Mouse (Mus musculus) NIH3T3 (cell line): ENCODE measurements at regions not wholly inside any gene's neighbourhood (a gene's known extent, or its start where the extent isn't known, plus 50 kb on each side); places are given as distances from the start of the nearest gene placed in this dataset.
"Not testable (repeated sequence)": the region's sequence is repeated elsewhere in the genome, so short reads cannot be mapped to it uniquely, and the experiment has no call there.

Source experiments
- DNase-seq: peaks from one replicate; pipeline ENCODE4 v3.0.0-alpha.2; 2012; ENCODE audit warnings: low read depth

DNA sequence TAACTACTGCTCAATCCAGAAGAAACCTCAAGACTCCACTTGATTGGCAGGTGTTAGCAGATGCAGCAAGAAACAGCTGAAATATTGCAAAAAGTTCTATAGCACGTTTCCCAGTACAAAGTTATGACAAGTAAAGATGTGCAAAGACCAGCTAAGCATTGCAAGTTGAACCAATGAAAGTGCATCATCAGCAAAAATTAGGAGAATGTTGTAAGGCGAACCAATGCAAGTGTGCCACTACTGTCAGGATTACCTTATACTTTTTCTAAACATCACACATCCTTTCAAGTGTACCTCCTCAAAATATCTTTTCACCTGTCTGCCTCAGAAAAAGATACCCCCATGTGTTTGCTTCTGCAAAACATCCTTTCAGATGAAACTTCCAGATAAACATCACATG lies 244.7 kb downstream of the Slco6d1 start:
- no peak for DNase-seq

GRCm38 (mm10) chr1:98667426-98667825 lies 246.5 kb downstream of the Slco6d1 start:
- not testable (repeated sequence) for DNase-seq

- DNase-seq: no peak
Observed at GRCm38 (mm10) chr1:98667887-98668286, 247.0 kb downstream of the Slco6d1 start.

- DNase-seq: no peak
Observed at GRCm38 (mm10) chr1:98668595-98668994, 247.7 kb downstream of the Slco6d1 start.

DNA sequence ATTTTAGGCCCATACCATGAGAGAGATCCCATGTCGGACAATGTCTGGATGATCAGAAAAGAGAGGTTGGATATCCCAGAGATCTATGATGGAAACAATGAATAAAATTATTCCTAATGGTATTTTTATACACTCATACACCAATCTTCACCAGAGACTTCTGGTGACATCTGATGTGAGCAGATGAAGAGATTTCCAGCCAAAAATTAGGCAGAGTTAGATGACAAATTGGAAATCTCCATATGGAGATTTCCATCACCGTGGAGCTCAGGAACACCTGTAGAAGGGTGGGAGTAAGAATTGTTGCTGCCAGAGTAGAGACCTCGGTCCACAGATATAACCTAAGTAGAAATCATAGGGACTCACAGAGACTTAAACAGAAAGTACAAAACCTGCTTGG lies 257.8 kb downstream of the Slco6d1 start:
- no peak for DNase-seq

DNA sequence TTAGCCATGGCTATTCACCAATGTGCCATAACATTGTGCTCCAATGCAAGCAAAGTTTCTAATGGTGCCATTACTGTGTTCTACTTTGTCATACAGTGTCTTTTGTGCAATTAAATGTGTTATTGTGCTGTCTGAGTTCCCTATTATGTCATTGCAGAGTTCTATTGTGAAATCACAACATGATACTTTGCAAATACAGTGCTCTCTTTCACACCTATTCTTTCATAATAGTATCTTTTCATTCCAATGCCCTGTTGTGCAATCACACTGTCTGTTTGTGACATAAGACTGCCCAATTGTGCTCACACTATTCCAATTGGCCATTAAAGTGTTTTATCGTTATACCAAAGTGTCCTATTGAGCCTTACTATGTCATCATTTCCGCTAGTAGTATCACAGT lies 292.9 kb downstream of the Slco6d1 start:
- no peak for DNase-seq

DNA sequence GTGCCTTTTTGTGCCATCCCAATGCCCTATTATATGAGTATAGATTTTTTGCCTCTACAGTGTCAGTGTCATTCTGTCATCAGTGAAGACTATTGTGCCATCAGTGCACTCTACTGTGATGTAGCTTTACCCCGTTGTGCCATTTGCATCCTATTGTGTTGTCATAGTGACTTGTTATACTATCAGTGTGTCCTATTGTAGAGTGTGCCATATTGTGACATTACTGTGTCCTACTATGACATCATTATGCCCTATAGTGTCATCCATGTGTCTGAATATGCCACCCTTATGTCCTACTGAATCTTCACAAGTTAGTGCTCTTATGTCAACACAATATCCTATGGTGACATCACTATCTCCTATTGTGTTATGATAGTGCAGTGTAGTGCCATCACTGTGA lies 293.4 kb downstream of the Slco6d1 start:
- DNase-seq: no peak

DNA sequence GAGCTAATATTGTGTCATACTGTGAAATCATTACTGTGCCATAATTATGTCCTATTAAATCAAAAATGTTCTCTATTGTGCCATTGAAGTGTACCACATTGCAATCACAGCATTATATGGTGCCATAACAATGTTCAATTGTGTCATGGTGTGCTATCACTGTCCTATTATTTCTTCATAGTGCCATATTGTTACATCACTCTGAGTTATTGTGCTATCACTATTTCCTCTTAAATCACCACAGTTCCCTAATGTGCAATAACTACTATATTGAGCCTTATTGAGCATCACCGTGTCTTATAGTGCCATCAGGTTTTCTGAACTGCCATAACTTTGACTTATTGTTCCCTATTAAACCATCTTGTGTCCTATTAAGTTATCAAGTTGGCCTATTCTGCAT lies 299.7 kb downstream of the Slco6d1 start:
- no peak for DNase-seq

DNA sequence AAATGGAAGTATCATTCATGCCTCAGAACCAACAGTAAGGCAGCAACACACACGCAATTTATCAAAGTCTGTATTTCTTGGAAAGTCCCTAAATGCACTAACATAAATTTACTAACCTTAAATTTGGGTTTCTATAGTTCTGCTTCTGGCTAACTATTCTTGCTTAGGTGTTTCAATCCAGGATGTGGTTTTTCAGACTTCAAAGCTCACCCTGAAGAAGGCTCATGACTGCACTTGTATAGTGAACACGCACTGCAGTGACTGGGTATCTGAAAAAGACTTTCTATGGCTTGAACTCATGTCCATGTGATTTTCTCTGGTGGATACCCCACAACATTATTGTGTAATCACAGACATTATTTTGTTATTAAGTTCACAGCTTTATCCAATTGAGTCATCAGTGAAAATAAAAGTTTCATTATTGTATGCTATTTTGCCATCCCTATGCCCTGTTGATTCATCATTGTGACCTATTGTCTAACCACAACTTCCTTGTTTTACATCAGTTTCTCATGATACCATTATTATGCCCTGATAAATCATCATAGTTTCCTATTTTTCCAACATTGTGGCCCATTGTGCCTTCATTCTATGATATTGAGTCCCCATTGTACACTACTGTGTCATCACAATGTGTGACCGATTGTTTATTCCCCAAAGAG lies 306.6 kb downstream of the Slco6d1 start:
- no peak for DNase-seq

- peak; percentile 6 for DNase-seq
Observed at GRCm38 (mm10) chr1:98748886-98749285, 328.0 kb downstream of the Slco6d1 start.

DNA sequence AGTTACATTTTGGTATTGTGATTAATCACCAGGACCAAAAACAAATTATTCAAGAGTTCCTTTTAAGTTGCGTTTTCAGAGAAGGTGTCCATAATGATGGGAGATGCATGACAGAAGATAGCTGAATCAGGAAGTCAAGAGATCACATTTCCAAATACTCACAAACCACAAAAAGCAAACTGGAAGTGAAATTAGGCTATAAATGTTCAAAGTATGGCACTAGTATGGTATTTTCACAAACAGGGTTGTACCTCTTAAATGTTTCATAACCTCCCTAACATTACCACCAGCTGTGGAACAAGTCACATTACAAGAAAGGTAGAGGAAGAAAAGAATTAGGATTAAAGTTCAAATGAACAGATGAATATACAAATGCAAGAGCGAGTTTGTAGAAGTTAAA lies 367.6 kb downstream of the Slco6d1 start:
- DNase-seq: no peak

- DNase-seq: no peak
Observed at GRCm38 (mm10) chr1:98793320-98793719, 372.4 kb downstream of the Slco6d1 start.

- DNase-seq: no peak
Observed at GRCm38 (mm10) chr1:98812543-98812942, 391.6 kb downstream of the Slco6d1 start.

GRCm38 (mm10) chr1:98813990-98814389 lies 393.1 kb downstream of the Slco6d1 start:
- DNase-seq: no peak

DNA sequence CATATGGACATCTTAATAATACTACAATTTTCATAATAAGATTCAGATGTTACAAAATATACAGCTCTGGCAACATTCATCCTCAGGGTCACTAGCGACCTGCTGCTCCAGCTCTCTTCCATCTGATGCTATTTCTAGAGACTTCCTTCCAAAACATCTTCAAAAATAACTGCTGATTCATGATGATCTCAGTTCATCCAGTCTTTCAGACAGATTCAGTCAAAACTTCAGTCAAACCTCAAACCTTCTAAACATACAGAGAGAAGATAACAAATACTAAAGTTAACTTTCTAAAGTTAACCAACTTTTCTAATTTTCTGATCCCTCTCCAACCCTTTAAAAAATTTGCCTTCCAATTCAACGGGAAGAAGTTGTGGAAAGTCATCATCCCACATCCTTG lies 397.2 kb downstream of the Slco6d1 start:
- DNase-seq: no peak

GRCm38 (mm10) chr1:98860236-98860635 lies 439.3 kb downstream of the Slco6d1 start:
- DNase-seq: no peak

DNA sequence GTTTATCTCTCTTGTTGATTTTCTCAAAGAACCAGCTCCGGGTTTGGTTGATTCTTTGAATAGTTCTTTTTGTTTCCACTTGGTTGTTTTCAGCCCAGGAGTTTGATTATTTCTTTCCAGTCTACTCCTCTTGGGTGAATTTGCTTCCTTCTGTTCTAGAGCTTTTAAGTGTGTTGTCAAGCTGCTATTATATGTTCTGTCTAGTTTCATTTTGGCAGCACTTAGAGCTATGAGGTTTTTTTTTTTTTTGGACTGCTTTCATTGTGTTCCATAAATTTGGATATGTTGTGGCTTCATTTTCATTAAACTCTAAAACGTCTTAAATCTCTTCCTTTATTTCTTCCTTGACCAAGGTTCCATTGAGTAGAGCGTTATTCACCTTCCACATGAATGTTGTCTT lies 485.3 kb downstream of the Slco6d1 start:
- DNase-seq: no peak

DNA sequence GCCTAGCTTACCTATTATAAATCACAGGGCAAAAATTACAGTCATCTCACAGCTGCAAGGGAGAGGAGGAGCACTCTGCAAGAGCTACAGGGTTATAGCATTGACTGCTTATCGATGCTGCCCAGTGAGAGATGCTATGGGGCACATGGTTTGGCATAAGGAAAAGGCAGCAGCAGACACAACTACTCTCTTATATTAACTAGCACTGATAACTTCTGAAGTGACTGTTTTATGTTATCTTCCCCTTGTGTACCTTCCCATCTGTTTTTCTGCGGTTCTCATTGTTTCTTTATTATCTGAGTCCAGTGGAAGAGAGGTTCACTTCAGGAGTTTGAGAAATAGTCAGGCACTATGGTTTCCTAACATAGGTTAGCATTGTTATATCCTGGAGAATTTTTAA lies 502.1 kb downstream of the Slco6d1 start:
- DNase-seq: no peak

- DNase-seq: no peak
Observed at GRCm38 (mm10) chr1:98924933-98925332, 504.0 kb downstream of the Slco6d1 start.

DNA sequence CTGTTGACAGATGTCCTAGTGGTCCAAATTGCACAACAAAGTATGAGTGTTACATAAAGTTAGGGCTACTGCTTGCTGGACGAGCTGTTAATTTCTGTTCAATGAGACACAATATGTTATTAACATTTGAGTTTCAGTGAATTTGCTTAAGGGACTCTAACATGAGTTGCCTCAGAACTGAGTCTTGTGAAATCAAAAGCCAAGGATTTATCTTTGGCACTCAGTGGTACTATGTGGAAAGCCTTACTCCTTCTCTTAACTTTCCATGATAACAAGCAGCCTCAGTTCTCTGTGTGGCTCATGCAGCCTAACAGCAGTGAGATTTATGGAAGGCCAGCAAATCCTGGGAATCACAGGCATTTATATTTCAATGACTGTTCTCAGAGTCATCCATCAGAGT lies 510.0 kb downstream of the Slco6d1 start:
- DNase-seq: no peak

GRCm38 (mm10) chr1:98932239-98932638 lies 511.3 kb downstream of the Slco6d1 start:
- DNase-seq: no peak

DNA sequence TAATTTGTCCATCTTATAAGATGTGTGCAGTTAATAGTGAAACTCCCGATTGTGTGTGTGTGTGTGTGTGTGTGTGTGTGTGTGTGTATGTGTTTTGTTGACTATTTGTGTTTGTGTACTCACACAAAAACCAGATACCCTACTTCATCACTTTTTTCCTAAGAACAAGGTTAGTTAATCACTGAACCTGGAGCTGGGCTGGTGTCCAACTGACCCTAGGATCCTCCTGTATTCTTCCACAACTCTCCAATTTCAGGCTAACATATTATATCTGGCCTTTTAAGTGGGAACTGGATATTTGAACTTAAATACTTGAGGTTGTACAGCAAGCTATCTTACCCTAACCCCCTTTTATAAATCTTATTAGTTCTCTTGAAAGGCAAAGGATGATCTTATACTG lies 556.8 kb downstream of the Slco6d1 start:
- no peak for DNase-seq
